Mouse (Mus musculus) lung, postnatal 0 days (tissue): ENCODE data around the gene Tent5b. TPM values are rescaled to one million over a fixed set of nuclear protein-coding genes. Genes with fewer than 3 reads are reported as not detected.

Experiments
- ATAC-seq: fragments of 200-750 bp; cut with Nextera tagmentation; 2 replicates; pipeline ENCODE4 v1.8.0; 2017; ENCODE audit warnings: moderate library complexity
- DNase-seq: peaks from one replicate; pipeline ENCODE4 v3.0.0-alpha.2; 2016; ENCODE audit warnings: low spot score
- H3K27ac ChIP-seq: fragments of 300-500 bp; sonication (generic); 2 replicates; pipeline ENCODE4 v1.5.1; 2014; ENCODE audit warnings: antibody characterized with exemption, mild to moderate bottlenecking, low read length, mixed read lengths
- H3K27me3 ChIP-seq: fragments of 300-500 bp; sonication (generic); replicated peaks from 2 replicates; pipeline ENCODE4 v1.6.1; 2014; ENCODE audit warnings: low read length, mixed read lengths; ENCODE audit not compliant: insufficient read depth
- H3K36me3 ChIP-seq: fragments of 300-500 bp; sonication (generic); 2 replicates; pipeline ENCODE4 v1.6.1; 2014; ENCODE audit warnings: low read length, mixed read lengths; ENCODE audit not compliant: insufficient read depth
- H3K4me1 ChIP-seq: fragments of 300-500 bp; sonication (generic); 2 replicates; pipeline ENCODE4 v1.6.1; 2014; ENCODE audit warnings: antibody characterized with exemption, low read depth, low read length, mixed read lengths; ENCODE audit not compliant: insufficient read depth
- H3K4me2 ChIP-seq: fragments of 300-500 bp; sonication (generic); replicated peaks from 2 replicates; pipeline ENCODE4 v1.6.1; 2014; ENCODE audit warnings: low read depth, mild to moderate bottlenecking, low read length, moderate library complexity, mixed read lengths
- H3K4me3 ChIP-seq: fragments of 300-500 bp; sonication (generic); 2 replicates; pipeline ENCODE4 v1.5.1; 2014; ENCODE audit warnings: low read depth, low read length
- H3K9ac ChIP-seq: fragments of 300-500 bp; sonication (generic); replicated peaks from 2 replicates; pipeline ENCODE4 v1.6.1; 2014; ENCODE audit warnings: low read depth, mild to moderate bottlenecking
- H3K9me3 ChIP-seq: fragments of 300-500 bp; sonication (generic); 2 replicates; pipeline ENCODE4 v1.6.1; 2016; ENCODE audit warnings: low read length, mixed read lengths
- CTCF ChIP-seq: IDR thresholded peaks from 2 replicates; pipeline ENCODE4 v1.5.1; 2016; ENCODE audit warnings: antibody characterized with exemption, mild to moderate bottlenecking
- EP300 ChIP-seq: IDR thresholded peaks from 2 replicates; pipeline ENCODE4 v1.6.1; 2016; ENCODE audit warnings: antibody characterized with exemption, mild to moderate bottlenecking, control low read depth
- WGBS: fragments of 180-500 bp; shearing (Covaris S2); extraction: QIAGEN DNeasy Blood & Tissue Kit; methylation state at CpG from one replicate; pipeline ENCODE4 v1.1.7; 2014; 5-methylcytosine and 5-hydroxymethylcytosine counted together
- polyA plus RNA-seq: library from polyadenylated mRNA; unstranded; fragments of >200 nt; fragmentation: Nextera tagmentation; extraction: Ambion mirVana; gene quantifications from 2 replicates; pipeline ENCODE4 v1.2.1, GENCODE M21; 2015

Tent5b gene
- polyA plus RNA-seq, 1 experiment from 2014 or later, result 19.1 TPM

GRCm38 (mm10) chr4:133468080-133468479 is 11.9 kb upstream of the Tent5b start:
- DNase-seq (peak; percentile 92), ATAC-seq (peak; percentile 93)
- H3K27ac ChIP-seq, result no peak overlapping the region
- TF ChIP-seq CTCF (no peak), EP300 (no peak)
- H3K4me3 ChIP-seq, result peak overlapping the region; percentile 42
- H3K4me1 ChIP-seq, result no peaks in the 10 kb centered on the region
- no peaks in the 10 kb centered on the region for H3K36me3 ChIP-seq
- no peaks in the 10 kb centered on the region for H3K9me3 ChIP-seq
- WGBS, result 1% methylated on average over 20 of the region's 27 CpGs
- H3K9ac ChIP-seq, result peak overlapping the region; percentile 6; the same call in 1 of the 2 replicates
- H3K4me2 ChIP-seq, result peak overlapping the region; percentile 88
- H3K27me3 ChIP-seq, result no peaks in the 10 kb centered on the region

- Histone ChIP-seq H3K36me3 (no peaks in the 10 kb centered on the region), H3K27me3 (no peaks in the 10 kb centered on the region), H3K4me2 (0 out of 2 replicates have a peak overlapping the region, but pooled peaks have one; percentile 19), H3K4me3 (no peak overlapping the region), H3K4me1 (no peaks in the 10 kb centered on the region), H3K9me3 (no peaks in the 10 kb centered on the region), H3K9ac (no peak overlapping the region), H3K27ac (no peak overlapping the region)
- 16% methylated on average over 12 of the region's 12 CpGs for WGBS
- TF ChIP-seq EP300, result no peak
- TF ChIP-seq CTCF, result no peak
- DNase-seq (peak; percentile 39), ATAC-seq (no peak; the same call in 1 of the 2 replicates)
Measured at GRCm38 (mm10) chr4:133469122-133469521, 10.8 kb upstream of the Tent5b start.

- 78% methylated on average over 7 of the region's 7 CpGs for WGBS
- Histone ChIP-seq H3K4me3 (no peak overlapping the region), H3K27me3 (no peaks in the 10 kb centered on the region), H3K27ac (no peak overlapping the region), H3K36me3 (no peaks in the 10 kb centered on the region), H3K4me2 (no peak overlapping the region), H3K9ac (no peak overlapping the region), H3K9me3 (no peaks in the 10 kb centered on the region), H3K4me1 (no peaks in the 10 kb centered on the region)
- no peak for TF ChIP-seq EP300
- peak; percentile 22; the same call in 1 of the 2 replicates for TF ChIP-seq CTCF
- DNase-seq (no peak), ATAC-seq (no peak)
Measured at GRCm38 (mm10) chr4:133471135-133471821, 8.7 kb upstream of the Tent5b start.

GRCm38 (mm10) chr4:133473833-133474232 is 6.1 kb upstream of the Tent5b start:
- H3K4me2 ChIP-seq, result no peak overlapping the region

GRCm38 (mm10) chr4:133480185-133480537 is 229 bp downstream of the Tent5b start:
- Histone ChIP-seq H3K36me3 (no peaks in the 10 kb centered on the region), H3K9ac (peak overlapping the region; percentile 48), H3K4me3 (peak overlapping the region; percentile 52), H3K27ac (peak overlapping the region; percentile 71), H3K9me3 (no peaks in the 10 kb centered on the region), H3K4me1 (no peaks in the 10 kb centered on the region), H3K4me2 (peak overlapping the region; percentile 63), H3K27me3 (no peaks in the 10 kb centered on the region)
- no peak for ATAC-seq
- no peak for DNase-seq
- WGBS, result 2% methylated on average over 31 of the region's 34 CpGs
- TF ChIP-seq CTCF, result no peak
- TF ChIP-seq EP300, result no peak

More at GRCm38 (mm10) chr4:133473833-133474232, 6.1 kb upstream of the Tent5b start:
- ATAC-seq, result no peak
- Histone ChIP-seq H3K36me3 (no peaks in the 10 kb centered on the region), H3K9me3 (no peaks in the 10 kb centered on the region), H3K27me3 (no peaks in the 10 kb centered on the region), H3K9ac (no peak overlapping the region), H3K27ac (no peak overlapping the region), H3K4me3 (no peak overlapping the region), H3K4me1 (no peaks in the 10 kb centered on the region)
- 61% methylated on average over 2 of the region's 2 CpGs for WGBS
- DNase-seq, result peak; percentile 4
- TF ChIP-seq EP300 (no peak), CTCF (peak; percentile 51)

GRCm38 (mm10) chr4:133480754-133481153 is 822 bp downstream of the Tent5b start:
- no peaks in the 10 kb centered on the region for H3K27me3 ChIP-seq
- ATAC-seq (no peak), DNase-seq (no peak)
- peak overlapping the region; percentile 48; the same call in 1 of the 2 replicates for H3K9ac ChIP-seq
- H3K9me3 ChIP-seq, result no peaks in the 10 kb centered on the region
- H3K4me2 ChIP-seq, result peak overlapping the region; percentile 63
- H3K36me3 ChIP-seq, result no peaks in the 10 kb centered on the region
- H3K4me3 ChIP-seq, result peak overlapping the region; percentile 52
- H3K4me1 ChIP-seq, result no peaks in the 10 kb centered on the region
- TF ChIP-seq EP300, result no peak
- TF ChIP-seq CTCF, result no peak
- 34% methylated on average over 6 of the region's 6 CpGs for WGBS
- H3K27ac ChIP-seq, result peak overlapping the region; percentile 28; the same call in 1 of the 2 replicates
